Mouse (Mus musculus) limb, embryonic 15.5 days (tissue): ENCODE data around the gene Gm7168. TPM values are rescaled to one million over a fixed set of nuclear protein-coding genes. Genes with fewer than 3 reads are reported as not detected.
"Not testable (repeated sequence)": the region's sequence is repeated elsewhere in the genome, so short reads cannot be mapped to it uniquely, and the experiment has no call there.

Source experiments
- ATAC-seq: fragments of 200-750 bp; cut with Nextera tagmentation; 2 replicates; pipeline ENCODE4 v1.8.0; 2017; ENCODE audit warnings: low read depth, moderate TSS enrichment; ENCODE audit not compliant: insufficient number of reproducible peaks, low FRiP score, low TSS enrichment
- H3K27ac ChIP-seq: fragments of 300-500 bp; sonication (generic); 2 replicates; pipeline ENCODE4 v1.5.1; 2015; ENCODE audit warnings: moderate library complexity, mild to moderate bottlenecking, inconsistent platforms
- H3K27me3 ChIP-seq: fragments of 300-500 bp; sonication (generic); 2 replicates; pipeline ENCODE4 v1.6.1; 2015; ENCODE audit warnings: inconsistent platforms
- H3K36me3 ChIP-seq: fragments of 300-500 bp; sonication (generic); 2 replicates; pipeline ENCODE4 v1.6.1; 2015; ENCODE audit warnings: inconsistent platforms
- H3K4me1 ChIP-seq: fragments of 300-500 bp; sonication (generic); 2 replicates; pipeline ENCODE4 v1.6.1; 2015; ENCODE audit warnings: inconsistent platforms
- H3K4me2 ChIP-seq: fragments of 300-500 bp; sonication (generic); 2 replicates; pipeline ENCODE4 v1.6.1; 2015; ENCODE audit warnings: mild to moderate bottlenecking, inconsistent platforms
- H3K4me3 ChIP-seq: fragments of 300-500 bp; sonication (generic); 2 replicates; pipeline ENCODE4 v1.5.1; 2015; ENCODE audit warnings: mild to moderate bottlenecking, inconsistent platforms
- H3K9ac ChIP-seq: fragments of 300-500 bp; sonication (generic); 2 replicates; pipeline ENCODE4 v1.6.1; 2015; ENCODE audit warnings: inconsistent platforms
- H3K9me3 ChIP-seq: fragments of 300-500 bp; sonication (generic); 2 replicates; pipeline ENCODE4 v1.6.1; 2016; ENCODE audit warnings: inconsistent platforms
- WGBS: fragments of 180-500 bp; shearing (Covaris S2); methylation state at CpG from one replicate; pipeline ENCODE4 v1.1.7; 2015; 5-methylcytosine and 5-hydroxymethylcytosine counted together
- polyA plus RNA-seq: library from polyadenylated mRNA; unstranded; fragments of >200 nt; fragmentation: Nextera tagmentation; extraction: Ambion mirVana; gene quantifications from 2 replicates; pipeline ENCODE4 v1.2.1, GENCODE M21; 2015

The Gm7168 gene
- polyA plus RNA-seq = not detected in 2 replicates

GRCm38 (mm10) chr17:13948073-13948472 lies at the start of gene Gm7168:
Gene Gm7168, plus strand, starts transcription at chr17:13948373.
- H3K36me3 ChIP-seq, H3K4me3 ChIP-seq, ATAC-seq, H3K9me3 ChIP-seq, H3K27me3 ChIP-seq, H3K27ac ChIP-seq, H3K4me2 ChIP-seq, H3K4me1 ChIP-seq, H3K9ac ChIP-seq: not testable (repeated sequence)
- WGBS = 71% methylated on average over 1 of the region's 2 CpGs

- Histone ChIP-seq H3K9me3 (no peaks in the 10 kb centered on the region), H3K36me3 (peaks cover 15% of the 10 kb centered on the region), H3K4me1 (peaks cover 6% of the 10 kb centered on the region; the same call in 1 of the 2 replicates), H3K4me3 (no peak overlapping the region), H3K4me2 (no peak overlapping the region), H3K27me3 (no peaks in the 10 kb centered on the region), H3K27ac (no peak overlapping the region), H3K9ac (no peak overlapping the region)
- no peak for ATAC-seq
- WGBS = 76% methylated on average over 17 of the region's 17 CpGs
Measured at GRCm38 (mm10) chr17:13898838-13899237, 49.3 kb upstream of the Gm7168 start.

GRCm38 (mm10) chr17:13899241-13899640 lies 48.9 kb upstream of the Gm7168 start:
- H3K36me3 ChIP-seq = peaks cover 16% of the 10 kb centered on the region
- H3K4me2 ChIP-seq = no peak overlapping the region
- peaks cover 6% of the 10 kb centered on the region; the same call in 1 of the 2 replicates for H3K4me1 ChIP-seq
- no peak for ATAC-seq
- no peaks in the 10 kb centered on the region for H3K9me3 ChIP-seq
- H3K27me3 ChIP-seq = no peaks in the 10 kb centered on the region
- H3K27ac ChIP-seq = 0 out of 2 replicates have a peak overlapping the region, but pooled peaks have one; percentile 11
- WGBS = 76% methylated on average over 7 of the region's 7 CpGs
- no peak overlapping the region for H3K9ac ChIP-seq
- H3K4me3 ChIP-seq = no peak overlapping the region

GRCm38 (mm10) chr17:13903793-13904192 lies 44.4 kb upstream of the Gm7168 start:
- Histone ChIP-seq H3K4me3 (no peak overlapping the region), H3K9ac (no peak overlapping the region), H3K36me3 (peaks cover 25% of the 10 kb centered on the region), H3K9me3 (no peaks in the 10 kb centered on the region), H3K27me3 (no peaks in the 10 kb centered on the region), H3K27ac (no peak overlapping the region), H3K4me2 (no peak overlapping the region), H3K4me1 (peaks cover 6% of the 10 kb centered on the region; the same call in 1 of the 2 replicates)
- no peak for ATAC-seq
- 79% methylated on average over 8 of the region's 8 CpGs for WGBS

GRCm38 (mm10) chr17:13907082-13907481 lies 41.1 kb upstream of the Gm7168 start:
- peaks cover 20% of the 10 kb centered on the region; the same call in 1 of the 2 replicates for H3K36me3 ChIP-seq
- no peaks in the 10 kb centered on the region for H3K27me3 ChIP-seq
- no peak for ATAC-seq
- no peak overlapping the region for H3K9ac ChIP-seq
- no peak overlapping the region for H3K27ac ChIP-seq
- no peaks in the 10 kb centered on the region for H3K4me1 ChIP-seq
- WGBS = 91% methylated on average over 5 of the region's 5 CpGs
- no peak overlapping the region for H3K4me3 ChIP-seq
- no peaks in the 10 kb centered on the region for H3K9me3 ChIP-seq
- H3K4me2 ChIP-seq = no peak overlapping the region

GRCm38 (mm10) chr17:13907681-13908080 lies 40.5 kb upstream of the Gm7168 start:
- Histone ChIP-seq H3K4me2 (no peak overlapping the region), H3K36me3 (peaks cover 20% of the 10 kb centered on the region; the same call in 1 of the 2 replicates), H3K27me3 (no peaks in the 10 kb centered on the region), H3K4me3 (no peak overlapping the region), H3K9ac (no peak overlapping the region), H3K4me1 (no peaks in the 10 kb centered on the region), H3K9me3 (no peaks in the 10 kb centered on the region), H3K27ac (no peak overlapping the region)
- WGBS = 79% methylated on average over 1 of the region's 1 CpGs
- no peak for ATAC-seq

- WGBS = 20% methylated on average over 4 of the region's 4 CpGs
- peaks cover 12% of the 10 kb centered on the region; the same call in 1 of the 2 replicates for H3K4me1 ChIP-seq
- H3K9me3 ChIP-seq = no peaks in the 10 kb centered on the region
- ATAC-seq = no peak
- no peak overlapping the region for H3K9ac ChIP-seq
- no peak overlapping the region for H3K27ac ChIP-seq
- H3K4me2 ChIP-seq = no peak overlapping the region
- no peaks in the 10 kb centered on the region for H3K36me3 ChIP-seq
- no peak overlapping the region for H3K4me3 ChIP-seq
- no peaks in the 10 kb centered on the region for H3K27me3 ChIP-seq
Measured at GRCm38 (mm10) chr17:13913951-13914350, 34.2 kb upstream of the Gm7168 start.

- H3K9ac ChIP-seq = no peak overlapping the region
- H3K4me3 ChIP-seq = no peak overlapping the region
- WGBS = 37% methylated on average over 4 of the region's 4 CpGs
- no peak overlapping the region for H3K4me2 ChIP-seq
- H3K27me3 ChIP-seq = no peaks in the 10 kb centered on the region
- H3K9me3 ChIP-seq = no peaks in the 10 kb centered on the region
- peaks cover 15% of the 10 kb centered on the region; the same call in 1 of the 2 replicates for H3K4me1 ChIP-seq
- peak; percentile 76; the same call in 1 of the 2 replicates for ATAC-seq
- no peaks in the 10 kb centered on the region for H3K36me3 ChIP-seq
- peak overlapping the region; percentile 57; the same call in 1 of the 2 replicates for H3K27ac ChIP-seq
Measured at GRCm38 (mm10) chr17:13914531-13914930, 33.6 kb upstream of the Gm7168 start.

- Histone ChIP-seq H3K27me3 (no peaks in the 10 kb centered on the region), H3K4me3 (no peak overlapping the region), H3K9me3 (no peaks in the 10 kb centered on the region), H3K27ac (0 out of 2 replicates have a peak overlapping the region, but pooled peaks have one; percentile 2), H3K36me3 (no peaks in the 10 kb centered on the region), H3K4me2 (no peak overlapping the region), H3K4me1 (0 out of 2 replicates have a peak, but pooled peaks cover 7% of the 10 kb centered on the region), H3K9ac (no peak overlapping the region)
- 39% methylated on average over 2 of the region's 2 CpGs for WGBS
- no peak for ATAC-seq
Measured at GRCm38 (mm10) chr17:13920771-13921170, 27.4 kb upstream of the Gm7168 start.

GRCm38 (mm10) chr17:13923418-13923817 lies 24.8 kb upstream of the Gm7168 start:
- H3K4me2 ChIP-seq = no peak overlapping the region
- H3K4me3 ChIP-seq = no peak overlapping the region
- 74% methylated on average over 2 of the region's 2 CpGs for WGBS
- H3K9me3 ChIP-seq = no peaks in the 10 kb centered on the region
- no peak overlapping the region for H3K9ac ChIP-seq
- H3K4me1 ChIP-seq = 0 out of 2 replicates have a peak, but pooled peaks cover 7% of the 10 kb centered on the region
- H3K27me3 ChIP-seq = no peaks in the 10 kb centered on the region
- H3K27ac ChIP-seq = no peak overlapping the region
- no peak for ATAC-seq
- H3K36me3 ChIP-seq = no peaks in the 10 kb centered on the region

GRCm38 (mm10) chr17:13924588-13924987 lies 23.6 kb upstream of the Gm7168 start:
- no peak overlapping the region for H3K4me3 ChIP-seq
- no peak overlapping the region for H3K4me2 ChIP-seq
- H3K4me1 ChIP-seq = 0 out of 2 replicates have a peak, but pooled peaks cover 3% of the 10 kb centered on the region
- no peaks in the 10 kb centered on the region for H3K9me3 ChIP-seq
- no peak for ATAC-seq
- H3K27ac ChIP-seq = no peak overlapping the region
- no peak overlapping the region for H3K9ac ChIP-seq
- H3K27me3 ChIP-seq = no peaks in the 10 kb centered on the region
- 92% methylated on average over 2 of the region's 2 CpGs for WGBS
- no peaks in the 10 kb centered on the region for H3K36me3 ChIP-seq

GRCm38 (mm10) chr17:13925931-13926330 lies 22.2 kb upstream of the Gm7168 start:
- Histone ChIP-seq H3K9ac (no peak overlapping the region), H3K4me2 (no peak overlapping the region), H3K9me3 (no peaks in the 10 kb centered on the region), H3K27me3 (no peaks in the 10 kb centered on the region), H3K4me1 (0 out of 2 replicates have a peak, but pooled peaks cover 2% of the 10 kb centered on the region), H3K4me3 (no peak overlapping the region), H3K27ac (no peak overlapping the region), H3K36me3 (no peaks in the 10 kb centered on the region)
- WGBS = 56% methylated on average over 3 of the region's 3 CpGs
- no peak for ATAC-seq

- H3K4me2 ChIP-seq = no peak overlapping the region
- WGBS = 84% methylated on average over 9 of the region's 9 CpGs
- H3K4me3 ChIP-seq = no peak overlapping the region
- no peaks in the 10 kb centered on the region for H3K9me3 ChIP-seq
- H3K27ac ChIP-seq = no peak overlapping the region
- no peak overlapping the region for H3K9ac ChIP-seq
- no peaks in the 10 kb centered on the region for H3K4me1 ChIP-seq
- no peaks in the 10 kb centered on the region for H3K27me3 ChIP-seq
- H3K36me3 ChIP-seq = no peaks in the 10 kb centered on the region
- ATAC-seq = no peak
Measured at GRCm38 (mm10) chr17:13930421-13930820, 17.8 kb upstream of the Gm7168 start.
